Mouse (Mus musculus) G1E (cell line): Measurements from ENCODE around the gene Dppa1. TPM values are rescaled to one million over a fixed set of nuclear protein-coding genes. Genes with fewer than 3 reads are reported as not detected.

Experiments
- ATAC-seq: 2 replicates; pipeline ENCODE4 v1.8.0; 2016; ENCODE audit warnings: mild to moderate bottlenecking; ENCODE audit not compliant: insufficient number of reproducible peaks, poor library complexity, low FRiP score, severe bottlenecking; ENCODE audit errors: extremely low read depth
- DNase-seq: peaks from one replicate; pipeline ENCODE4 v3.0.0; 2012; ENCODE audit warnings: low spot score
- H3K27me3 ChIP-seq: 2 replicates; pipeline ENCODE4 v1.6.1; 2012; ENCODE audit warnings: mild to moderate bottlenecking, low read length, inconsistent platforms; ENCODE audit not compliant: insufficient read depth
- H3K36me3 ChIP-seq: replicated peaks from 2 replicates; pipeline ENCODE3; 2012; ENCODE audit warnings: mild to moderate bottlenecking, inconsistent platforms
- H3K4me1 ChIP-seq: 2 replicates; pipeline ENCODE4 v1.6.1; 2012; ENCODE audit warnings: low read depth, low read length, inconsistent platforms, mixed read lengths; ENCODE audit not compliant: insufficient read depth
- H3K4me3 ChIP-seq: 2 replicates; pipeline ENCODE4 v1.5.1; 2012; ENCODE audit warnings: low read depth, mild to moderate bottlenecking, inconsistent platforms, low read length, moderate library complexity, mixed read lengths
- H3K9me3 ChIP-seq: replicated peaks from 2 replicates; pipeline ENCODE4 v1.6.1; 2012; ENCODE audit warnings: inconsistent platforms
- CTCF ChIP-seq: IDR thresholded peaks from 2 replicates; pipeline ENCODE4 v1.5.1; 2012; ENCODE audit warnings: low read depth, low read length, inconsistent platforms, mixed read lengths
- GATA1 ChIP-seq: IDR thresholded peaks from 2 replicates; pipeline ENCODE4 v1.6.1; 2012; ENCODE audit warnings: borderline replicate concordance, low read length, inconsistent platforms, mixed read lengths
- GATA2 ChIP-seq: IDR thresholded peaks from 2 replicates; pipeline ENCODE4 v1.6.1; 2012; ENCODE audit warnings: low read depth, low read length, inconsistent platforms, borderline replicate concordance
- POLR2AphosphoS5 ChIP-seq: IDR thresholded peaks from 2 replicates; pipeline ENCODE4 v1.6.1; 2012; ENCODE audit warnings: low read depth, low read length, inconsistent platforms; ENCODE audit not compliant: insufficient replicate concordance
- TAL1 ChIP-seq: conservative IDR thresholded peaks from 2 replicates; pipeline ENCODE4 v1.6.1; 2012; ENCODE audit warnings: low read depth, low read length, inconsistent platforms, mixed read lengths
- polyA plus RNA-seq: library from polyadenylated mRNA; stranded (reverse); fragments of >175 nt; gene quantifications from 2 replicates; pipeline ENCODE4 v1.2.3, GENCODE M21; 2012
- total RNA-seq, 2 experiments: library from RNA; stranded (forward) in 1 of 2; stranded (reverse) in 1 of 2; fragments of 200-1000 nt in 1 of 2; fragments of >200 nt in 1 of 2; fragmentation: Nextera tagmentation in 1 of 2; gene quantifications; 2 replicates each; pipeline ENCODE4 v1.2.3; 2014 to 2017

Gene Dppa1
- total and polyA plus RNA-seq, 3 experiments = not detected

- H3K9me3 ChIP-seq = no peaks in the 10 kb centered on the region
- TF ChIP-seq GATA2 (no peak), GATA1 (no peak), CTCF (no peak), POLR2AphosphoS5 (no peak), TAL1 (no peak)
- H3K4me3 ChIP-seq = no peak overlapping the region
- no peak for DNase-seq
- ATAC-seq = no peak
- H3K36me3 ChIP-seq = no peaks in the 10 kb centered on the region
- no peaks in the 10 kb centered on the region for H3K27me3 ChIP-seq
- no peaks in the 10 kb centered on the region for H3K4me1 ChIP-seq
Measured at GRCm38 (mm10) chr11:46582741-46583140, 46.3 kb downstream of the Dppa1 start.

GRCm38 (mm10) chr11:46580428-46580827 is 48.6 kb downstream of the Dppa1 start:
- Histone ChIP-seq H3K27me3 (no peaks in the 10 kb centered on the region), H3K36me3 (no peaks in the 10 kb centered on the region), H3K9me3 (no peaks in the 10 kb centered on the region), H3K4me1 (no peaks in the 10 kb centered on the region), H3K4me3 (no peak overlapping the region)
- DNase-seq = no peak
- TF ChIP-seq GATA1 (no peak), GATA2 (no peak), POLR2AphosphoS5 (no peak), TAL1 (no peak), CTCF (no peak)
- no peak for ATAC-seq

- H3K36me3 ChIP-seq = no peaks in the 10 kb centered on the region
- no peak for DNase-seq
- ATAC-seq = no peak
- no peak for TF ChIP-seq GATA1
- TF ChIP-seq GATA2 = no peak
- TF ChIP-seq TAL1 = no peak
- H3K9me3 ChIP-seq = no peaks in the 10 kb centered on the region
- no peak overlapping the region for H3K4me3 ChIP-seq
- H3K4me1 ChIP-seq = no peaks in the 10 kb centered on the region
- H3K27me3 ChIP-seq = no peaks in the 10 kb centered on the region
Measured at GRCm38 (mm10) chr11:46578771-46579281, 50.2 kb downstream of the Dppa1 start.

- ATAC-seq (no peak), DNase-seq (no peak)
- no peaks in the 10 kb centered on the region for H3K4me1 ChIP-seq
- H3K27me3 ChIP-seq = peaks cover 2% of the 10 kb centered on the region; the same call in 1 of the 2 replicates
- H3K36me3 ChIP-seq = no peaks in the 10 kb centered on the region
- no peaks in the 10 kb centered on the region for H3K9me3 ChIP-seq
- TF ChIP-seq CTCF = no peak
- no peak for TF ChIP-seq TAL1
- no peak for TF ChIP-seq GATA2
- no peak for TF ChIP-seq POLR2AphosphoS5
- no peak for TF ChIP-seq GATA1
- H3K4me3 ChIP-seq = no peak within 1 kb of the TSS
Measured at GRCm38 (mm10) chr11:46571327-46571726, 57.7 kb downstream of the Dppa1 start, which contains the start of gene BC053393. Gene BC053393 (plus strand): TSS chr11:46571536.

- Histone ChIP-seq H3K4me1 (no peaks in the 10 kb centered on the region), H3K9me3 (no peaks in the 10 kb centered on the region), H3K36me3 (no peaks in the 10 kb centered on the region), H3K27me3 (peaks cover 4% of the 10 kb centered on the region; the same call in 1 of the 2 replicates), H3K4me3 (no peak overlapping the region)
- DNase-seq (no peak), ATAC-seq (no peak)
- TF ChIP-seq POLR2AphosphoS5 = no peak
- no peak for TF ChIP-seq GATA2
- TF ChIP-seq CTCF = no peak
- TF ChIP-seq TAL1 = no peak
- TF ChIP-seq GATA1 = no peak
Measured at GRCm38 (mm10) chr11:46569107-46569506, 60.0 kb downstream of the Dppa1 start.

- Histone ChIP-seq H3K9me3 (no peaks in the 10 kb centered on the region), H3K4me1 (no peaks in the 10 kb centered on the region), H3K27me3 (0 out of 2 replicates have a peak, but pooled peaks cover 2% of the 10 kb centered on the region), H3K4me3 (no peak overlapping the region), H3K36me3 (no peaks in the 10 kb centered on the region)
- no peak for TF ChIP-seq GATA2
- DNase-seq (no peak), ATAC-seq (no peak)
Measured at GRCm38 (mm10) chr11:46565967-46566366, 63.1 kb downstream of the Dppa1 start.
